Mouse (Mus musculus) brain, embryonic 14.5 days (tissue): ENCODE results near the gene Gm38392.

ENCODE experiments used
- CTCF ChIP-seq: fragments of 200-500 bp; IDR thresholded peaks from 2 replicates; pipeline ENCODE4 v1.5.1; 2012; ENCODE audit warnings: inconsistent platforms, mild to moderate bottlenecking, moderate library complexity, borderline replicate concordance; ENCODE audit not compliant: insufficient read depth, insufficient read length; ENCODE audit errors: extremely low read depth
- POLR2A ChIP-seq: fragments of 200-500 bp; IDR thresholded peaks from 2 replicates; pipeline ENCODE4 v1.6.1; 2012; ENCODE audit warnings: mild to moderate bottlenecking, inconsistent platforms, borderline replicate concordance; ENCODE audit not compliant: poor library complexity, insufficient read depth, insufficient read length, severe bottlenecking; ENCODE audit errors: extremely low read depth

GRCm38 (mm10) chr3:88271859-88272258 lies 15.2 kb downstream of the Gm38392 start:
- TF ChIP-seq CTCF (no peak), POLR2A (no peak)
